8 mouse cellular contexts compared by ENCODE assay signal in the genomic region with DNA sequence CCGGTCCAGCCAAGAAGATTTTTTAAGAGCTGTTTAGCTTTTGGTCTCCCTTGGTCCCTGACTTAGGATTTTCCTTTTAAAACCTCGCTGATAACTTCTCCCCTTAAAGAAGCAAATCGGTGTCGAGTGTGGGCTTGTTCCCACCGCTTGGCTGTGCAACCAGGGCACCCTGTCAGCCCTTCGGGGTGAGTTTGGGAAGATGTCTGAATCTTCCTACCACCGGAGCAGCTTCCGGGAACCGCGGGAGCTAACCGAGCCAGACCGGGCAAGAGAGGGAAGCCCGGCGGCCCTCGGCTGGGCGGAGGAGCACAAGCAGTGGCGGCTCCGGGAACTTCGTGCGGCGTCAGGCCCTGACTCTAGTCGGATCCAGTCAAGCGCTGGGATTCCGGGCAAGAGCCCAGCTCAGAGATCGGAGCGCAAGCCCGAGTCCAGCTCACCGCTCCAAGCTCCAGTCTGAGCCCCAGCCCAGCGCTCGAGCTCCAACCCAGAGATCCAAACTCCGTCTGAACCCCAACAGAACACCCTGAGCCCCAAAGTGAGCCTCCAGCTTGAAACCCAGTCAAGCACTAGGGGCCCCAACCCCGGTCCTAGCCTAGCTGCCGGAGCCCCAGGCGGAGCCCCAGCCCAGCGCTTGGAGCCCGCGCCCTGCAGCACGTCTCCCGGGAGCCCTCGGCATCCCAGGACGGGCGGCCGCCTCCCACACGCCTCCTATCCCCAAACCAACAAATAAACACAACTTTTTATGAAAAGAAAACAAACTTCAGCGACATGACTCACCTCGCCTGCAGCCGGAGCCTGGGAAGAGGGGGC. TPM values are rescaled to one million over a fixed set of nuclear protein-coding genes. Genes with fewer than 3 reads are reported as not detected.
DNase-seq lines count a peak whose midpoint lies in the region; ATAC-seq lines count a peak whose summit lies in the region.

No protein-coding gene starts in this region.

- WGBS in embryonic facial prominence, embryonic 14.5 days, result under 1% methylated on average over 43 of the region's 47 CpGs
- under 1% methylated on average over 47 of the region's 47 CpGs for WGBS in heart, embryonic 11.5 days (ENCODE audit: insufficient replicate concordance)
- 0% methylated on average over 47 of the region's 47 CpGs for WGBS in kidney, embryonic 14.5 days
- under 1% methylated on average over 47 of the region's 47 CpGs for WGBS in liver, embryonic 12.5 days (ENCODE audit: insufficient replicate concordance)

- DNase-seq in CD4-positive, CD25-positive, alpha-beta regulatory T cell, adult 2 months (ENCODE audit: low read depth, low spot score), result peak; percentile 24
- DNase-seq in adrenal gland, postnatal 36 days, result peak; percentile 68 to 75
- peak; percentile 76 for DNase-seq in embryonic facial prominence, embryonic 14.5 days (ENCODE audit: low spot score)
- peak; percentile 81 for DNase-seq in neural tube, embryonic 10.5 days (ENCODE audit: extremely low spot score, low spot score)
- DNase-seq in urinary bladder, postnatal 14 days (ENCODE audit: low spot score), result peak; percentile 72

- H3K9me3 ChIP-seq in embryonic facial prominence, embryonic 14.5 days (ENCODE audit: control insufficient read depth, low read length), result no peaks in the 10 kb centered on the region
- no peaks in the 10 kb centered on the region for H3K9me3 ChIP-seq in heart, embryonic 11.5 days (replicated peaks; ENCODE audit: control insufficient read depth, low read length)
- H3K9me3 ChIP-seq in kidney, embryonic 14.5 days (ENCODE audit: control insufficient read depth, low read length), result peaks cover 5% of the 10 kb centered on the region
- H3K9me3 ChIP-seq in liver, embryonic 12.5 days (replicated peaks), result no peaks in the 10 kb centered on the region

- peak overlapping the region; percentile 100 for H3K9ac ChIP-seq in embryonic facial prominence, embryonic 14.5 days (ENCODE audit: low read depth, low read length)
- H3K9ac ChIP-seq in heart, embryonic 11.5 days (ENCODE audit: low read depth, low read length), result peak overlapping the region; percentile 84
- H3K9ac ChIP-seq in kidney, embryonic 14.5 days (ENCODE audit: low read depth, low read length), result peak overlapping the region; percentile 99
- peak overlapping the region; percentile 53 for H3K9ac ChIP-seq in liver, embryonic 12.5 days

- peak overlapping the region; percentile 93 for H3K4me3 ChIP-seq in embryonic facial prominence, embryonic 14.5 days (ENCODE audit: low read depth, low read length)
- peak overlapping the region; percentile 66 for H3K4me3 ChIP-seq in heart, embryonic 11.5 days (ENCODE audit: low read depth, low read length)
- peak overlapping the region; percentile 93 for H3K4me3 ChIP-seq in kidney, embryonic 14.5 days (ENCODE audit: low read length)
- peak overlapping the region; percentile 58 for H3K4me3 ChIP-seq in liver, embryonic 12.5 days

- no peaks in the 10 kb centered on the region for H3K27me3 ChIP-seq in embryonic facial prominence, embryonic 14.5 days (replicated peaks; ENCODE audit: control insufficient read depth, insufficient read depth, low read length)
- H3K27me3 ChIP-seq in heart, embryonic 11.5 days (ENCODE audit: control insufficient read depth, insufficient read depth, low read length), result no peaks in the 10 kb centered on the region
- H3K27me3 ChIP-seq in kidney, embryonic 14.5 days (ENCODE audit: control insufficient read depth, insufficient read depth, low read length), result no peaks in the 10 kb centered on the region
- peaks cover 56% of the 10 kb centered on the region for H3K27me3 ChIP-seq in liver, embryonic 12.5 days (replicated peaks)

- peaks cover 25% of the 10 kb centered on the region for H3K4me1 ChIP-seq in embryonic facial prominence, embryonic 14.5 days (ENCODE audit: control insufficient read depth, insufficient read depth, low read length)
- H3K4me1 ChIP-seq in heart, embryonic 11.5 days (ENCODE audit: control insufficient read depth, insufficient read depth, low read length), result peaks cover 3% of the 10 kb centered on the region; the same call in 1 of the 2 replicates
- peaks cover 35% of the 10 kb centered on the region for H3K4me1 ChIP-seq in kidney, embryonic 14.5 days (ENCODE audit: control insufficient read depth, insufficient read depth, low read length)
- no peaks in the 10 kb centered on the region for H3K4me1 ChIP-seq in liver, embryonic 12.5 days

- no peaks in the 10 kb centered on the region for H3K36me3 ChIP-seq in embryonic facial prominence, embryonic 14.5 days (ENCODE audit: control insufficient read depth, insufficient read depth, low read length)
- H3K36me3 ChIP-seq in heart, embryonic 11.5 days (ENCODE audit: control insufficient read depth, insufficient read depth, low read length), result no peaks in the 10 kb centered on the region
- H3K36me3 ChIP-seq in kidney, embryonic 14.5 days (ENCODE audit: control insufficient read depth, insufficient read depth, low read length), result no peaks in the 10 kb centered on the region
- H3K36me3 ChIP-seq in liver, embryonic 12.5 days, result no peaks in the 10 kb centered on the region

- H3K4me2 ChIP-seq in embryonic facial prominence, embryonic 14.5 days (ENCODE audit: low read depth, low read length), result peak overlapping the region; percentile 72
- peak overlapping the region; percentile 63 for H3K4me2 ChIP-seq in heart, embryonic 11.5 days
- H3K4me2 ChIP-seq in kidney, embryonic 14.5 days (replicated peaks; ENCODE audit: low read depth, low read length), result peak overlapping the region; percentile 65
- H3K4me2 ChIP-seq in liver, embryonic 12.5 days, result peak overlapping the region; percentile 74

- peak; percentile 79 for ATAC-seq in embryonic facial prominence, embryonic 14.5 days (ENCODE audit: low read depth)
- ATAC-seq in heart, embryonic 11.5 days (replicated peaks; ENCODE audit: insufficient number of reproducible peaks, low FRiP score, low TSS enrichment), result peak; percentile 69
- ATAC-seq in kidney, embryonic 14.5 days (ENCODE audit: low FRiP score, low TSS enrichment), result peak; percentile 82
- no peak; the same call in 1 of the 2 replicates for ATAC-seq in liver, embryonic 12.5 days

- H3K27ac ChIP-seq in embryonic facial prominence, embryonic 14.5 days (replicated peaks; ENCODE audit: low read depth, low read length), result peak overlapping the region; percentile 97
- peak overlapping the region; percentile 74 for H3K27ac ChIP-seq in heart, embryonic 11.5 days (ENCODE audit: low read depth, low read length)
- peak overlapping the region; percentile 95 for H3K27ac ChIP-seq in kidney, embryonic 14.5 days (ENCODE audit: low read depth, low read length)
- H3K27ac ChIP-seq in liver, embryonic 12.5 days, result peak overlapping the region; percentile 20; the same call in 1 of the 2 replicates

RNA-seq across cellular contexts. Expression of a gene that starts 0.8 kb away (rescaled TPM):
- 10 to 100 TPM; 42.4 to 82.2 TPM for total RNA-seq in adrenal gland, postnatal 36 days (2021)
- 34.8 and 43.6 TPM in 2 replicates for polyA plus RNA-seq in embryonic facial prominence, embryonic 14.5 days (2014; fragmentation: Nextera tagmentation; extraction: Ambion mirVana)
- 8.7 and 8.9 TPM in 2 replicates for polyA plus RNA-seq in heart, embryonic 11.5 days (2014; fragmentation: Nextera tagmentation; extraction: Ambion mirVana)
- 15.2 and 23.5 TPM in 2 replicates for polyA plus RNA-seq in kidney, embryonic 14.5 days (2014; fragmentation: Nextera tagmentation; extraction: Ambion mirVana)
- 1.1 and 1.7 TPM in 2 replicates for polyA plus RNA-seq in liver, embryonic 12.5 days (2016; fragmentation: Nextera tagmentation; extraction: Ambion mirVana)

Comparison
In these comparisons a context has a peak if more than half of its experiments do, and no peak if none do; other contexts are left out.
1. DNase-seq: peak in every context shown above with its lines; median percentile 81 in neural tube, embryonic 10.5 days; 76 in embryonic facial prominence, embryonic 14.5 days; 72 in urinary bladder, postnatal 14 days; 72 in adrenal gland, postnatal 36 days; 24 in CD4-positive, CD25-positive, alpha-beta regulatory T cell, adult 2 months.
2. H3K27ac ChIP-seq: peak in every context shown above with its lines; median percentile 97 in embryonic facial prominence, embryonic 14.5 days; 95 in kidney, embryonic 14.5 days; 74 in heart, embryonic 11.5 days; 20 in liver, embryonic 12.5 days.